Mouse (Mus musculus): ENCODE data around the gene Mto1. TPM values are rescaled to one million over a fixed set of nuclear protein-coding genes. Genes with fewer than 3 reads are reported as not detected.

Mto1 gene
- polyA plus RNA-seq (2015; fragmentation: Nextera tagmentation; extraction: Ambion mirVana): 11.7 and 21.8 TPM in 2 replicates

GRCm38 (mm10) chr9:78447973-78448873, at the start of gene Mto1, which contains the start of gene Gm17324:
Gene Mto1 (plus strand): TSS chr9:78448208.
Gene Gm17324 (minus strand): TSS chr9:78448786.

GRCm38 (mm10) chr9:78442579-78443392, 5.2 kb upstream of the Mto1 start, which contains the start of gene Cgas:
Gene Cgas (minus strand): TSS chr9:78443237.

GRCm38 (mm10) chr9:78488890-78489420, 40.9 kb downstream of the Mto1 start, which contains the start of gene Eef1a1:
Gene Eef1a1 (minus strand): TSS chr9:78489151.

Small RNA genes within 50 kb of the gene (microRNA-seq; reads per million reads assigned to microRNA genes)
- not detected for gene Gm26377 (ENCODE audit: borderline replicate concordance, insufficient number of aligned reads)

Other genes with a start within 250 kb of the Mto1 start
- gene Gsta1, start 217.6 kb upstream of the Mto1 start, polyA plus RNA-seq (2015; fragmentation: Nextera tagmentation; extraction: Ambion mirVana): 0.51 and 3.5 TPM in 2 replicates
- 2.8 TPM in 1 of 2 replicates, not detected in the other for gene Gm3776, start 191.1 kb upstream of the Mto1 start, polyA plus RNA-seq (2015; fragmentation: Nextera tagmentation; extraction: Ambion mirVana)
- gene Gm10639, start 158.3 kb upstream of the Mto1 start, polyA plus RNA-seq (2015; fragmentation: Nextera tagmentation; extraction: Ambion mirVana): 0.30 and 0.79 TPM in 2 replicates
- not detected in 2 replicates for gene Omt2a, start 133.4 kb upstream of the Mto1 start, polyA plus RNA-seq (2015; fragmentation: Nextera tagmentation; extraction: Ambion mirVana)
- gene Omt2b, start 120.6 kb upstream of the Mto1 start, polyA plus RNA-seq (2015; fragmentation: Nextera tagmentation; extraction: Ambion mirVana): not detected in 2 replicates
- 0.75 and 0.82 TPM in 2 replicates for gene Gsta2, start 92.4 kb upstream of the Mto1 start, polyA plus RNA-seq (2015; fragmentation: Nextera tagmentation; extraction: Ambion mirVana)
- 0.22 TPM in 1 of 2 replicates, not detected in the other for gene Dppa5a, start 80.0 kb upstream of the Mto1 start, polyA plus RNA-seq (2015; fragmentation: Nextera tagmentation; extraction: Ambion mirVana)
- gene Ooep, start 69.5 kb upstream of the Mto1 start, polyA plus RNA-seq (2015; fragmentation: Nextera tagmentation; extraction: Ambion mirVana): 1.1 and 2.0 TPM in 2 replicates
- gene Ddx43, start 52.4 kb upstream of the Mto1 start, polyA plus RNA-seq (2015; fragmentation: Nextera tagmentation; extraction: Ambion mirVana): 0.11 TPM in 1 of 2 replicates, not detected in the other
- gene Cgas, start 5.0 kb upstream of the Mto1 start, polyA plus RNA-seq (2015; fragmentation: Nextera tagmentation; extraction: Ambion mirVana): 0.99 and 1.0 TPM in 2 replicates
- gene Gm17324, start 578 bp downstream of the Mto1 start, polyA plus RNA-seq (2015; fragmentation: Nextera tagmentation; extraction: Ambion mirVana): 0.75 and 1.5 TPM in 2 replicates
- 2,814 and 3,155 TPM in 2 replicates for gene Eef1a1, start 40.9 kb downstream of the Mto1 start, polyA plus RNA-seq (2015; fragmentation: Nextera tagmentation; extraction: Ambion mirVana)
- 15.3 and 15.6 TPM in 2 replicates for gene Slc17a5, start 139.8 kb downstream of the Mto1 start, polyA plus RNA-seq (2015; fragmentation: Nextera tagmentation; extraction: Ambion mirVana)
- gene Cd109, start 167.3 kb downstream of the Mto1 start, polyA plus RNA-seq (2015; fragmentation: Nextera tagmentation; extraction: Ambion mirVana): 1.0 and 1.1 TPM in 2 replicates

All from adrenal gland, postnatal 0 days (tissue).